Mouse (Mus musculus) liver, embryonic 12.5 days (tissue): Measurements from ENCODE around the gene Plin4. TPM values are rescaled to one million over a fixed set of nuclear protein-coding genes. Genes with fewer than 3 reads are reported as not detected.

Source experiments
- ATAC-seq: fragments of 200-750 bp; cut with Nextera tagmentation; 2 replicates; pipeline ENCODE4 v1.8.0; 2017; ENCODE audit warnings: moderate number of reproducible peaks, mild to moderate bottlenecking, moderate library complexity
- H3K27ac ChIP-seq: fragments of 300-500 bp; sonication (generic); 2 replicates; pipeline ENCODE4 v1.5.1; 2016; ENCODE audit warnings: mild to moderate bottlenecking
- H3K27me3 ChIP-seq: fragments of 300-500 bp; sonication (generic); replicated peaks from 2 replicates; pipeline ENCODE4 v1.6.1; 2016; ENCODE audit warnings: mild to moderate bottlenecking, moderate library complexity
- H3K36me3 ChIP-seq: fragments of 300-500 bp; sonication (generic); 2 replicates; pipeline ENCODE4 v1.6.1; 2016; ENCODE audit warnings: mild to moderate bottlenecking, moderate library complexity
- H3K4me1 ChIP-seq: fragments of 300-500 bp; sonication (generic); 2 replicates; pipeline ENCODE4 v1.6.1; 2016
- H3K4me2 ChIP-seq: fragments of 300-500 bp; sonication (generic); 2 replicates; pipeline ENCODE4 v1.6.1; 2016; ENCODE audit warnings: mild to moderate bottlenecking, moderate library complexity
- H3K4me3 ChIP-seq: fragments of 300-500 bp; sonication (generic); 2 replicates; pipeline ENCODE4 v1.5.1; 2016; ENCODE audit warnings: mild to moderate bottlenecking, moderate library complexity
- H3K9ac ChIP-seq: fragments of 300-500 bp; sonication (generic); 2 replicates; pipeline ENCODE4 v1.6.1; 2016; ENCODE audit warnings: mild to moderate bottlenecking, moderate library complexity
- H3K9me3 ChIP-seq: fragments of 300-500 bp; sonication (generic); replicated peaks from 2 replicates; pipeline ENCODE4 v1.6.1; 2016; ENCODE audit warnings: mild to moderate bottlenecking, moderate library complexity
- WGBS: fragments of 180-500 bp; shearing (Covaris S2); methylation state at CpG from one replicate; pipeline ENCODE4 v1.1.7; 2016; ENCODE audit not compliant: insufficient replicate concordance; 5-methylcytosine and 5-hydroxymethylcytosine counted together
- polyA plus RNA-seq: library from polyadenylated mRNA; unstranded; fragments of >200 nt; fragmentation: Nextera tagmentation; extraction: Ambion mirVana; gene quantifications from 2 replicates; pipeline ENCODE4 v1.2.1, GENCODE M21; 2016

Plin4 gene
- polyA plus RNA-seq, 1 experiment from 2014 or later = 0.05 TPM

GRCm38 (mm10) chr17:56139355-56139754 is 29.8 kb upstream of the Plin4 start:
- Histone ChIP-seq H3K36me3 (no peaks in the 10 kb centered on the region), H3K9ac (peak overlapping the region; percentile 46), H3K4me1 (peaks cover 50% of the 10 kb centered on the region), H3K27me3 (peaks cover 79% of the 10 kb centered on the region), H3K4me3 (peak overlapping the region; percentile 62), H3K9me3 (no peaks in the 10 kb centered on the region), H3K27ac (no peak overlapping the region), H3K4me2 (peak overlapping the region; percentile 90)
- ATAC-seq = no peak
- WGBS = 7% methylated on average over 21 of the region's 21 CpGs

- peaks cover 66% of the 10 kb centered on the region for H3K27me3 ChIP-seq
- ATAC-seq = no peak
- H3K9ac ChIP-seq = no peak overlapping the region
- no peaks in the 10 kb centered on the region for H3K36me3 ChIP-seq
- H3K4me3 ChIP-seq = no peak overlapping the region
- H3K9me3 ChIP-seq = no peaks in the 10 kb centered on the region
- H3K4me2 ChIP-seq = peak overlapping the region; percentile 13; the same call in 1 of the 2 replicates
- H3K4me1 ChIP-seq = peaks cover 63% of the 10 kb centered on the region
- no peak overlapping the region for H3K27ac ChIP-seq
- WGBS = 25% methylated on average over 25 of the region's 25 CpGs
Observed at GRCm38 (mm10) chr17:56137839-56138613, 28.4 kb upstream of the Plin4 start.

GRCm38 (mm10) chr17:56136558-56136957 is 27.0 kb upstream of the Plin4 start:
- peaks cover 51% of the 10 kb centered on the region for H3K27me3 ChIP-seq
- H3K4me3 ChIP-seq = no peak overlapping the region
- H3K27ac ChIP-seq = no peak overlapping the region
- 55% methylated on average over 7 of the region's 7 CpGs for WGBS
- H3K4me1 ChIP-seq = peaks cover 59% of the 10 kb centered on the region
- H3K9me3 ChIP-seq = no peaks in the 10 kb centered on the region
- no peak for ATAC-seq
- H3K36me3 ChIP-seq = no peaks in the 10 kb centered on the region
- no peak overlapping the region for H3K9ac ChIP-seq
- no peak overlapping the region for H3K4me2 ChIP-seq

GRCm38 (mm10) chr17:56134463-56134971 is 24.9 kb upstream of the Plin4 start:
- Histone ChIP-seq H3K4me1 (peaks cover 43% of the 10 kb centered on the region), H3K4me2 (peak overlapping the region; percentile 88), H3K36me3 (peaks cover 7% of the 10 kb centered on the region; the same call in 1 of the 2 replicates), H3K9ac (peak overlapping the region; percentile 47), H3K27ac (peak overlapping the region; percentile 74), H3K27me3 (peaks cover 31% of the 10 kb centered on the region), H3K4me3 (peak overlapping the region; percentile 54), H3K9me3 (no peaks in the 10 kb centered on the region)
- peak; percentile 42 for ATAC-seq
- WGBS = 1% methylated on average over 27 of the region's 27 CpGs

- peaks cover 37% of the 10 kb centered on the region for H3K4me1 ChIP-seq
- peaks cover 22% of the 10 kb centered on the region for H3K27me3 ChIP-seq
- H3K36me3 ChIP-seq = peaks cover 7% of the 10 kb centered on the region; the same call in 1 of the 2 replicates
- ATAC-seq = peak; percentile 70
- peak overlapping the region; percentile 88 for H3K4me2 ChIP-seq
- peak overlapping the region; percentile 47; the same call in 1 of the 2 replicates for H3K9ac ChIP-seq
- peak overlapping the region; percentile 74 for H3K27ac ChIP-seq
- H3K4me3 ChIP-seq = peak overlapping the region; percentile 54
- H3K9me3 ChIP-seq = no peaks in the 10 kb centered on the region
- WGBS = 6% methylated on average over 21 of the region's 21 CpGs
Observed at GRCm38 (mm10) chr17:56133457-56134363, 24.1 kb upstream of the Plin4 start.

- H3K4me1 ChIP-seq = peaks cover 29% of the 10 kb centered on the region
- H3K4me2 ChIP-seq = peak overlapping the region; percentile 34
- peaks cover 12% of the 10 kb centered on the region for H3K27me3 ChIP-seq
- no peak overlapping the region for H3K9ac ChIP-seq
- H3K36me3 ChIP-seq = peaks cover 7% of the 10 kb centered on the region; the same call in 1 of the 2 replicates
- no peaks in the 10 kb centered on the region for H3K9me3 ChIP-seq
- WGBS = 4% methylated on average over 14 of the region's 14 CpGs
- no peak for ATAC-seq
- no peak overlapping the region for H3K27ac ChIP-seq
- H3K4me3 ChIP-seq = no peak overlapping the region
Observed at GRCm38 (mm10) chr17:56132661-56133060, 23.1 kb upstream of the Plin4 start.

- no peak overlapping the region for H3K9ac ChIP-seq
- H3K4me2 ChIP-seq = no peak overlapping the region
- WGBS = 29% methylated on average over 7 of the region's 7 CpGs
- H3K4me3 ChIP-seq = no peak overlapping the region
- H3K27me3 ChIP-seq = peaks cover 4% of the 10 kb centered on the region; the same call in 1 of the 2 replicates
- peaks cover 7% of the 10 kb centered on the region; the same call in 1 of the 2 replicates for H3K36me3 ChIP-seq
- no peak for ATAC-seq
- H3K9me3 ChIP-seq = no peaks in the 10 kb centered on the region
- peaks cover 29% of the 10 kb centered on the region for H3K4me1 ChIP-seq
- no peak overlapping the region for H3K27ac ChIP-seq
Observed at GRCm38 (mm10) chr17:56131814-56132213, 22.2 kb upstream of the Plin4 start.

- H3K9ac ChIP-seq = no peak overlapping the region
- peaks cover 29% of the 10 kb centered on the region for H3K4me1 ChIP-seq
- H3K27ac ChIP-seq = no peak overlapping the region
- H3K36me3 ChIP-seq = peaks cover 7% of the 10 kb centered on the region; the same call in 1 of the 2 replicates
- no peak overlapping the region for H3K4me2 ChIP-seq
- peaks cover 6% of the 10 kb centered on the region; the same call in 1 of the 2 replicates for H3K27me3 ChIP-seq
- H3K9me3 ChIP-seq = no peaks in the 10 kb centered on the region
- 82% methylated on average over 10 of the region's 10 CpGs for WGBS
- no peak overlapping the region for H3K4me3 ChIP-seq
- no peak for ATAC-seq
Observed at GRCm38 (mm10) chr17:56131136-56131535, 21.5 kb upstream of the Plin4 start.

- peaks cover 20% of the 10 kb centered on the region for H3K27me3 ChIP-seq
- H3K4me2 ChIP-seq = no peak overlapping the region
- no peaks in the 10 kb centered on the region for H3K9me3 ChIP-seq
- peaks cover 19% of the 10 kb centered on the region for H3K4me1 ChIP-seq
- ATAC-seq = no peak
- no peak overlapping the region for H3K27ac ChIP-seq
- H3K9ac ChIP-seq = 0 out of 2 replicates have a peak overlapping the region, but pooled peaks have one; percentile 8
- H3K4me3 ChIP-seq = no peak overlapping the region
- WGBS = 55% methylated on average over 15 of the region's 15 CpGs
- H3K36me3 ChIP-seq = peaks cover 14% of the 10 kb centered on the region
Observed at GRCm38 (mm10) chr17:56128246-56128645, 18.6 kb upstream of the Plin4 start.

- WGBS = 75% methylated on average over 11 of the region's 11 CpGs
- Histone ChIP-seq H3K9ac (no peak overlapping the region), H3K27ac (no peak overlapping the region), H3K4me1 (0 out of 2 replicates have a peak, but pooled peaks cover 11% of the 10 kb centered on the region), H3K4me2 (no peak overlapping the region), H3K36me3 (peaks cover 12% of the 10 kb centered on the region), H3K4me3 (no peak overlapping the region), H3K9me3 (peaks cover 7% of the 10 kb centered on the region), H3K27me3 (peaks cover 40% of the 10 kb centered on the region)
- ATAC-seq = no peak
Observed at GRCm38 (mm10) chr17:56126175-56126574, 16.6 kb upstream of the Plin4 start.

GRCm38 (mm10) chr17:56125276-56125630 is 15.7 kb upstream of the Plin4 start:
- Histone ChIP-seq H3K4me1 (peaks cover 15% of the 10 kb centered on the region; the same call in 1 of the 2 replicates), H3K9ac (no peak overlapping the region), H3K27me3 (peaks cover 49% of the 10 kb centered on the region), H3K4me2 (no peak overlapping the region), H3K36me3 (peaks cover 7% of the 10 kb centered on the region; the same call in 1 of the 2 replicates), H3K27ac (no peak overlapping the region), H3K4me3 (no peak overlapping the region), H3K9me3 (peaks cover 7% of the 10 kb centered on the region)
- no peak for ATAC-seq
- 74% methylated on average over 4 of the region's 4 CpGs for WGBS
